16 mouse cellular contexts compared by ENCODE assay signal in genomic region chr11:32152814-32153213, GRCm38 (mm10). TPM values are rescaled to one million over a fixed set of nuclear protein-coding genes. Genes with fewer than 3 reads are reported as not detected.
DNase-seq lines count a peak whose midpoint lies in the region; ATAC-seq and TF ChIP-seq lines count a peak whose summit lies in the region.
"Had no signal": no experiment of that assay in that cellular context is flagged by ENCODE, and none has a peak within 500 bp of the region (broad histone marks: within the 10 kb centered on the region; RNA-seq: fewer than 3 reads in every experiment).

No protein-coding gene starts in this region.

- H3K27me3 ChIP-seq in heart, adult 2 months (ENCODE audit: control insufficient read depth, insufficient read depth, low read length) = no peaks in the 10 kb centered on the region
- H3K27me3 ChIP-seq in heart, embryonic 10.5 days (ENCODE audit: insufficient read depth, poor library complexity, severe bottlenecking) = no peaks in the 10 kb centered on the region
- no peaks in the 10 kb centered on the region for H3K27me3 ChIP-seq in lung, postnatal 0 days (replicated peaks; ENCODE audit: insufficient read depth, low read length)
- H3K27me3 ChIP-seq: forebrain, embryonic 15.5 days; midbrain, embryonic 15.5 days; neural tube, embryonic 15.5 days had no signal

- H3K4me3 ChIP-seq in heart, adult 2 months = no peak overlapping the region
- H3K4me3 ChIP-seq in heart, embryonic 10.5 days = no peak overlapping the region
- no peak overlapping the region for H3K4me3 ChIP-seq in lung, postnatal 0 days (ENCODE audit: low read depth, low read length)
- H3K4me3 ChIP-seq: forebrain, embryonic 15.5 days; limb, embryonic 10.5 days; midbrain, embryonic 15.5 days; neural tube, embryonic 15.5 days had no signal

- no peak for TF ChIP-seq EP300 in heart, adult 2 months (IDR thresholded peaks at IDR 0.05; ENCODE audit: insufficient read depth, low read depth, low read length)
- TF ChIP-seq EP300 in lung, postnatal 0 days (IDR thresholded peaks at IDR 0.05) = no peak

- intact Hi-C loops in heart, adult 2 months (cut with DNase I) = no loop called here

- H3K4me1 ChIP-seq in heart, adult 2 months (ENCODE audit: control insufficient read depth, insufficient read depth, low read length) = no peaks in the 10 kb centered on the region
- no peaks in the 10 kb centered on the region for H3K4me1 ChIP-seq in heart, embryonic 10.5 days
- H3K4me1 ChIP-seq in lung, postnatal 0 days (ENCODE audit: insufficient read depth, low read depth, low read length) = no peaks in the 10 kb centered on the region

- no peaks in the 10 kb centered on the region for H3K9me3 ChIP-seq in heart, embryonic 10.5 days
- H3K9me3 ChIP-seq in lung, postnatal 0 days (ENCODE audit: low read length) = no peaks in the 10 kb centered on the region
- H3K9me3 ChIP-seq: forebrain, embryonic 15.5 days; limb, embryonic 10.5 days; midbrain, embryonic 15.5 days; neural tube, embryonic 15.5 days had no signal

- no peak overlapping the region for H3K9ac ChIP-seq in heart, adult 2 months (ENCODE audit: low read depth, low read length)
- no peak overlapping the region for H3K9ac ChIP-seq in lung, postnatal 0 days (replicated peaks; ENCODE audit: low read depth)
- H3K9ac ChIP-seq: forebrain, embryonic 15.5 days; midbrain, embryonic 15.5 days; neural tube, embryonic 15.5 days had no signal

- peak; percentile 55 for TF ChIP-seq CTCF in heart, adult 2 months (IDR thresholded peaks at IDR 0.05)
- peak; percentile 39 for TF ChIP-seq CTCF in lung, postnatal 0 days (IDR thresholded peaks at IDR 0.05)

- TF ChIP-seq POLR2A in heart, adult 2 months (IDR thresholded peaks at IDR 0.05; ENCODE audit: insufficient read depth, low read depth, low read length) = no peak

- ATAC-seq in lung, postnatal 0 days = no peak
- ATAC-seq in granulocyte monocyte progenitor cell, adult 5-6 weeks (replicated peaks; ENCODE audit: poor library complexity, severe bottlenecking) = peak; percentile 49; the same call in 1 of the 2 replicates
- no peak for ATAC-seq in frontal cortex, adult (ENCODE audit: low TSS enrichment)
- ATAC-seq: forebrain, embryonic 15.5 days; intestine, embryonic 16.5 days; midbrain, embryonic 15.5 days had no signal

- DNase-seq in heart, adult 2 months = no peak
- DNase-seq in heart, embryonic 10.5 days (ENCODE audit: low spot score) = no peak
- no peak for DNase-seq in lung, postnatal 0 days (ENCODE audit: low spot score)
- no peak for DNase-seq in lung, postnatal 10 days
- peak; percentile 20 for DNase-seq in NIH3T3 (ENCODE audit: low read depth)
- DNase-seq in adrenal gland, postnatal 25 days = no peak
- DNase-seq: cerebellum, adult 8-10 months had no signal

- no peaks in the 10 kb centered on the region for H3K36me3 ChIP-seq in heart, adult 2 months (ENCODE audit: control insufficient read depth, insufficient read depth, low read length)
- no peaks in the 10 kb centered on the region for H3K36me3 ChIP-seq in heart, embryonic 10.5 days
- no peaks in the 10 kb centered on the region for H3K36me3 ChIP-seq in lung, postnatal 0 days (ENCODE audit: insufficient read depth, low read length)
- H3K36me3 ChIP-seq: forebrain, embryonic 15.5 days; limb, embryonic 10.5 days; midbrain, embryonic 15.5 days; neural tube, embryonic 15.5 days had no signal

- H3K79me2 ChIP-seq in heart, adult 2 months (replicated peaks; ENCODE audit: control insufficient read depth, insufficient read depth, low read length) = no peaks in the 10 kb centered on the region

- no peak overlapping the region for H3K27ac ChIP-seq in heart, adult 2 months
- no peak overlapping the region for H3K27ac ChIP-seq in heart, embryonic 10.5 days
- H3K27ac ChIP-seq in lung, postnatal 0 days (ENCODE audit: low read length) = no peak overlapping the region
- H3K27ac ChIP-seq: forebrain, embryonic 15.5 days; limb, embryonic 10.5 days; midbrain, embryonic 15.5 days; neural tube, embryonic 15.5 days had no signal

- no peak overlapping the region for H3K4me2 ChIP-seq in lung, postnatal 0 days (replicated peaks; ENCODE audit: low read depth, low read length)
- H3K4me2 ChIP-seq: forebrain, embryonic 15.5 days; midbrain, embryonic 15.5 days; neural tube, embryonic 15.5 days had no signal

RNA-seq across cellular contexts. Expression of gene Il9r, which starts 47.3 kb away (rescaled TPM):
- not detected for total RNA-seq in heart, adult 2 months (2021)
- 0.03 and 0.37 TPM in 2 replicates for polyA plus RNA-seq in heart, adult 2 months (2012; rRNA removed)
- 0.14 TPM in 1 of 2 replicates, not detected in the other for polyA plus RNA-seq in heart, embryonic 10.5 days (2016; fragmentation: Nextera tagmentation; extraction: Ambion mirVana)
- polyA plus RNA-seq in lung, postnatal 0 days (2015; fragmentation: Nextera tagmentation; extraction: Ambion mirVana) = 0.05 TPM in 1 of 2 replicates, not detected in the other
- not detected in 2 replicates for total RNA-seq in granulocyte monocyte progenitor cell, adult 5-6 weeks (2014; fragmentation: Nextera tagmentation)
- total RNA-seq in granulocyte monocyte progenitor cell, adult 5-6 weeks (2017) = not detected in 2 replicates
- total RNA-seq in adrenal gland, postnatal 25 days (2021) = not detected in 2 replicates
- total RNA-seq: heart, postnatal 25 days; layer of hippocampus, adult 18-20 months had no signal
- polyA plus RNA-seq: forebrain, embryonic 15.5 days; limb, embryonic 10.5 days; midbrain, embryonic 15.5 days; neural tube, embryonic 15.5 days had no signal

RNA-seq across cellular contexts. Expression of gene Snrnp25, which starts 52.4 kb away (rescaled TPM):
- total RNA-seq in heart, adult 2 months (2021) = 10 to 100 TPM; 10.0 to 13.3 TPM
- 11.8 and 13.8 TPM in 2 replicates for polyA plus RNA-seq in heart, adult 2 months (2012; rRNA removed)
- polyA plus RNA-seq in heart, embryonic 10.5 days (2016; fragmentation: Nextera tagmentation; extraction: Ambion mirVana) = 69.7 and 84.1 TPM in 2 replicates
- polyA plus RNA-seq in lung, postnatal 0 days (2015; fragmentation: Nextera tagmentation; extraction: Ambion mirVana) = 18.9 and 20.8 TPM in 2 replicates
- 50.3 and 58.3 TPM in 2 replicates for total RNA-seq in granulocyte monocyte progenitor cell, adult 5-6 weeks (2014; fragmentation: Nextera tagmentation)
- total RNA-seq in granulocyte monocyte progenitor cell, adult 5-6 weeks (2017) = 75.1 and 78.0 TPM in 2 replicates
- total RNA-seq in adrenal gland, postnatal 25 days (2021) = 11.3 and 15.4 TPM in 2 replicates
